ENCODE assay signal across 8 mouse cellular contexts in genomic region chr1:63248360-63248851, GRCm38 (mm10). TPM values are rescaled to one million over a fixed set of nuclear protein-coding genes. Genes with fewer than 3 reads are reported as not detected.
DNase-seq lines count a peak whose midpoint lies in the region; ATAC-seq lines count a peak whose summit lies in the region.

No protein-coding gene starts in this region.

- no peaks in the 10 kb centered on the region for H3K9me3 ChIP-seq in forebrain, embryonic 11.5 days (ENCODE audit: control insufficient read depth, low read length)
- no peaks in the 10 kb centered on the region for H3K9me3 ChIP-seq in intestine, embryonic 14.5 days (ENCODE audit: control insufficient read depth, low read length)

- peaks cover 19% of the 10 kb centered on the region for H3K27me3 ChIP-seq in forebrain, embryonic 11.5 days (ENCODE audit: control insufficient read depth, insufficient read depth, low read length)
- peaks cover 85% of the 10 kb centered on the region for H3K27me3 ChIP-seq in intestine, embryonic 14.5 days (replicated peaks; ENCODE audit: control insufficient read depth, insufficient read depth, low read length)

- H3K4me3 ChIP-seq in forebrain, embryonic 11.5 days (ENCODE audit: low read depth, low read length), result peak overlapping the region; percentile 28
- H3K4me3 ChIP-seq in intestine, embryonic 14.5 days (ENCODE audit: low read depth, low read length), result peak overlapping the region; percentile 29

- DNase-seq in kidney, postnatal 4 days, result peak; percentile 32 to 46
- DNase-seq in kidney, adult 9 months, result no peak
- DNase-seq in forebrain, embryonic 11.5 days (ENCODE audit: low spot score), result peak; percentile 76
- peak; percentile 81 for DNase-seq in intestine, embryonic 14.5 days (ENCODE audit: low spot score)
- DNase-seq in retina, embryonic 14.5 days (ENCODE audit: low spot score), result peak; percentile 53
- DNase-seq in frontal cortex, postnatal 36 days (ENCODE audit: low spot score in 2 of 2), result no peak
- DNase-seq in right cerebral cortex, postnatal 25 days, result no peak
- DNase-seq in thymus, postnatal 14 days, result no peak

- peak overlapping the region; percentile 85 for H3K27ac ChIP-seq in forebrain, embryonic 11.5 days (ENCODE audit: low read depth, low read length)
- H3K27ac ChIP-seq in intestine, embryonic 14.5 days (ENCODE audit: low read depth), result no peak overlapping the region

- no peak for ATAC-seq in forebrain, embryonic 11.5 days (replicated peaks; ENCODE audit: low FRiP score)
- no peak for ATAC-seq in intestine, embryonic 14.5 days (replicated peaks; ENCODE audit: low FRiP score, low TSS enrichment, low read depth)

- 2% methylated on average over 44 of the region's 44 CpGs for WGBS in forebrain, embryonic 11.5 days
- WGBS in intestine, embryonic 14.5 days, result 3% methylated on average over 44 of the region's 44 CpGs

- peak overlapping the region; percentile 53 for H3K4me2 ChIP-seq in forebrain, embryonic 11.5 days (ENCODE audit: low read depth, low read length, severe bottlenecking)
- peak overlapping the region; percentile 60 for H3K4me2 ChIP-seq in intestine, embryonic 14.5 days (ENCODE audit: low read length)

- H3K4me1 ChIP-seq in forebrain, embryonic 11.5 days (replicated peaks; ENCODE audit: control insufficient read depth, insufficient read depth, low read length), result peaks cover 13% of the 10 kb centered on the region
- H3K4me1 ChIP-seq in intestine, embryonic 14.5 days (replicated peaks; ENCODE audit: control insufficient read depth, insufficient read depth, low read length), result no peaks in the 10 kb centered on the region

- H3K36me3 ChIP-seq in forebrain, embryonic 11.5 days (ENCODE audit: control insufficient read depth, insufficient read depth, low read length), result no peaks in the 10 kb centered on the region
- no peaks in the 10 kb centered on the region for H3K36me3 ChIP-seq in intestine, embryonic 14.5 days (ENCODE audit: control insufficient read depth, insufficient read depth, low read length)

- H3K9ac ChIP-seq in forebrain, embryonic 11.5 days (ENCODE audit: low read length), result peak overlapping the region; percentile 63
- H3K9ac ChIP-seq in intestine, embryonic 14.5 days (ENCODE audit: low read length), result peak overlapping the region; percentile 41

RNA-seq across cellular contexts. Expression of gene Zdbf2, which starts 24.7 kb away (rescaled TPM):
- 25.8 and 26.7 TPM in 2 replicates for polyA plus RNA-seq in forebrain, embryonic 11.5 days (2014; fragmentation: Nextera tagmentation; extraction: Ambion mirVana)
- 7.5 and 9.6 TPM in 2 replicates for polyA plus RNA-seq in intestine, embryonic 14.5 days (2014; fragmentation: Nextera tagmentation; extraction: Ambion mirVana)

RNA-seq across cellular contexts. Expression of gene Gpr1, which starts 34.1 kb away (rescaled TPM):
- polyA plus RNA-seq in forebrain, embryonic 11.5 days (2014; fragmentation: Nextera tagmentation; extraction: Ambion mirVana), result 0.35 TPM in 1 of 2 replicates, not detected in the other
- 0.09 TPM in 1 of 2 replicates, not detected in the other for polyA plus RNA-seq in intestine, embryonic 14.5 days (2014; fragmentation: Nextera tagmentation; extraction: Ambion mirVana)

Comparison
In these comparisons a context has a peak if more than half of its experiments do, and no peak if none do; other contexts are left out.
1. DNase-seq: peak in kidney, postnatal 4 days (2 of 2), forebrain, embryonic 11.5 days (single experiment), intestine, embryonic 14.5 days (single experiment) and retina, embryonic 14.5 days (single experiment); none in kidney, adult 9 months (single experiment), frontal cortex, postnatal 36 days (0 of 2), right cerebral cortex, postnatal 25 days (single experiment) and thymus, postnatal 14 days (single experiment).